Mouse (Mus musculus): ENCODE measurements at regions not wholly inside any gene's neighbourhood (a gene's known extent, or its start where the extent isn't known, plus 50 kb on each side); places are given as distances from the start of the nearest gene placed in this dataset.
A peak's percentile ranks its signal among the peaks of the same experiment; 100 is the strongest.

GRCm38 (mm10) chr1:119255386-119256096 lies 166.5 kb downstream of the Inhbb start:
- no peak for DNase-seq

- no peak for DNase-seq
These were observed 167.1 kb downstream of the Inhbb start for GRCm38 (mm10) chr1:119254928-119255327.

- no peak for DNase-seq
These were observed 168.6 kb downstream of the Inhbb start for GRCm38 (mm10) chr1:119253371-119253851.

- DNase-seq: no peak
These were observed 169.6 kb downstream of the Inhbb start for GRCm38 (mm10) chr1:119252403-119252802.

- no peak for DNase-seq
These were observed 170.3 kb downstream of the Inhbb start for GRCm38 (mm10) chr1:119251741-119252140.

- DNase-seq: peak; percentile 9
These were observed 173.1 kb downstream of the Inhbb start for GRCm38 (mm10) chr1:119248776-119249495.

GRCm38 (mm10) chr1:119247117-119247516 lies 174.9 kb downstream of the Inhbb start:
- no peak for DNase-seq

GRCm38 (mm10) chr1:119238463-119238862 lies 183.6 kb downstream of the Inhbb start:
- no peak for DNase-seq

- no peak for DNase-seq
These were observed 183.4 kb upstream of the Gli2 start for GRCm38 (mm10) chr1:119236787-119237186.

GRCm38 (mm10) chr1:119234449-119234848 lies 181.0 kb upstream of the Gli2 start:
- peak; percentile 72 for DNase-seq

GRCm38 (mm10) chr1:119226996-119227395 lies 173.6 kb upstream of the Gli2 start:
- DNase-seq: no peak

- DNase-seq: no peak
These were observed 170.5 kb upstream of the Gli2 start for GRCm38 (mm10) chr1:119223876-119224275.

GRCm38 (mm10) chr1:119221901-119222300 lies 168.5 kb upstream of the Gli2 start:
- no peak for DNase-seq

- peak; percentile 63 for DNase-seq
These were observed 167.6 kb upstream of the Gli2 start for GRCm38 (mm10) chr1:119221012-119221411.

GRCm38 (mm10) chr1:119219817-119220216 lies 166.4 kb upstream of the Gli2 start:
- peak; percentile 60 for DNase-seq

- no peak for DNase-seq
These were observed 164.0 kb upstream of the Gli2 start for GRCm38 (mm10) chr1:119217387-119217786.

GRCm38 (mm10) chr1:119209607-119210007 lies 156.2 kb upstream of the Gli2 start:
- DNase-seq: peak; percentile 77

GRCm38 (mm10) chr1:119202456-119202855 lies 149.0 kb upstream of the Gli2 start:
- no peak for DNase-seq

GRCm38 (mm10) chr1:119197415-119197700 lies 143.9 kb upstream of the Gli2 start:
- DNase-seq: peak; percentile 58

GRCm38 (mm10) chr1:119196674-119197414 lies 143.4 kb upstream of the Gli2 start:
- DNase-seq: no peak

GRCm38 (mm10) chr1:119194533-119194932 lies 141.1 kb upstream of the Gli2 start:
- DNase-seq: no peak

GRCm38 (mm10) chr1:119191177-119191576 lies 137.8 kb upstream of the Gli2 start:
- DNase-seq: no peak

GRCm38 (mm10) chr1:119189461-119190066 lies 136.1 kb upstream of the Gli2 start:
- no peak for DNase-seq

Data from kidney, adult 18-20 months (tissue).